Comparison of ENCODE assay signal across 8 mouse cellular contexts in genomic region chr16:35111143-35111620, GRCm38 (mm10). TPM values are rescaled to one million over a fixed set of nuclear protein-coding genes. Genes with fewer than 3 reads are reported as not detected.
A peak's percentile ranks its signal among the peaks of the same experiment; 100 is the strongest.
DNase-seq lines count a peak whose midpoint lies in the region; ATAC-seq and TF ChIP-seq lines count a peak whose summit lies in the region.

No protein-coding gene starts in this region.

- H3K4me3 ChIP-seq in kidney, postnatal 0 days (replicated peaks; ENCODE audit: low read depth, low read length): no peak overlapping the region
- H3K4me3 ChIP-seq in hindbrain, embryonic 10.5 days: no peak overlapping the region
- H3K4me3 ChIP-seq in midbrain, embryonic 13.5 days (replicated peaks): no peak overlapping the region

- peak; percentile 16 for DNase-seq in kidney, postnatal 0 days (ENCODE audit: low spot score)
- no peak for DNase-seq in kidney, postnatal 14 days
- DNase-seq in A20 (ENCODE audit: low read depth, low spot score) (peak; percentile 25), R1 (ENCODE audit: low read depth, low spot score) (peak; percentile 69)
- DNase-seq in hindbrain, embryonic 10.5 days (ENCODE audit: low spot score): peak; percentile 29
- DNase-seq in natural killer cell, adult 2 months (ENCODE audit: low spot score in 2 of 2): no peak
- DNase-seq in kidney, postnatal 25 days: no peak

- no peaks in the 10 kb centered on the region for H3K4me1 ChIP-seq in kidney, postnatal 0 days (replicated peaks; ENCODE audit: insufficient read depth, low read length)
- peaks cover 17% of the 10 kb centered on the region for H3K4me1 ChIP-seq in hindbrain, embryonic 10.5 days (replicated peaks)
- H3K4me1 ChIP-seq in midbrain, embryonic 13.5 days (replicated peaks): peaks cover 11% of the 10 kb centered on the region

- no peak overlapping the region for H3K27ac ChIP-seq in kidney, postnatal 0 days
- H3K27ac ChIP-seq in hindbrain, embryonic 10.5 days: peak overlapping the region; percentile 60
- H3K27ac ChIP-seq in midbrain, embryonic 13.5 days: peak overlapping the region; percentile 45

- no peak overlapping the region for H3K4me2 ChIP-seq in kidney, postnatal 0 days (ENCODE audit: low read length)
- peak overlapping the region; percentile 48; the same call in 1 of the 2 replicates for H3K4me2 ChIP-seq in midbrain, embryonic 13.5 days (replicated peaks)

- H3K9me3 ChIP-seq in kidney, postnatal 0 days (replicated peaks; ENCODE audit: low read length): no peaks in the 10 kb centered on the region
- no peaks in the 10 kb centered on the region for H3K9me3 ChIP-seq in hindbrain, embryonic 10.5 days
- H3K9me3 ChIP-seq in midbrain, embryonic 13.5 days: no peaks in the 10 kb centered on the region

- no peak overlapping the region for H3K9ac ChIP-seq in kidney, postnatal 0 days (ENCODE audit: low read depth, low read length)
- H3K9ac ChIP-seq in midbrain, embryonic 13.5 days (replicated peaks): no peak overlapping the region

- no peaks in the 10 kb centered on the region for H3K27me3 ChIP-seq in kidney, postnatal 0 days (ENCODE audit: insufficient read depth, low read length)
- no peaks in the 10 kb centered on the region for H3K27me3 ChIP-seq in hindbrain, embryonic 10.5 days (ENCODE audit: insufficient read depth, poor library complexity, severe bottlenecking)
- no peaks in the 10 kb centered on the region for H3K27me3 ChIP-seq in midbrain, embryonic 13.5 days

- no peaks in the 10 kb centered on the region for H3K36me3 ChIP-seq in kidney, postnatal 0 days (ENCODE audit: insufficient read depth, low read length)
- peaks cover 11% of the 10 kb centered on the region for H3K36me3 ChIP-seq in hindbrain, embryonic 10.5 days
- peaks cover 11% of the 10 kb centered on the region; the same call in 1 of the 2 replicates for H3K36me3 ChIP-seq in midbrain, embryonic 13.5 days

- no peak for ATAC-seq in kidney, postnatal 0 days (replicated peaks; ENCODE audit: low FRiP score, low read depth)
- peak; percentile 68 for ATAC-seq in midbrain, embryonic 13.5 days

- TF ChIP-seq CTCF in kidney, postnatal 0 days (IDR thresholded peaks at IDR 0.05; ENCODE audit: low read depth): peak; percentile 49

- WGBS in kidney, postnatal 0 days: 73% methylated on average over 8 of the region's 8 CpGs
- WGBS in hindbrain, embryonic 10.5 days: 63% methylated on average over 8 of the region's 8 CpGs
- 63% methylated on average over 8 of the region's 8 CpGs for WGBS in midbrain, embryonic 13.5 days

RNA-seq across cellular contexts. Expression of gene Adcy5, which starts 43.5 kb away (rescaled TPM):
- polyA plus RNA-seq in kidney, postnatal 0 days (2015; fragmentation: Nextera tagmentation; extraction: Ambion mirVana): 0.63 and 0.66 TPM in 2 replicates
- 0.80 and 1.9 TPM in 2 replicates for polyA plus RNA-seq in hindbrain, embryonic 10.5 days (2016; fragmentation: Nextera tagmentation; extraction: Ambion mirVana)
- polyA plus RNA-seq in midbrain, embryonic 13.5 days (2015; fragmentation: Nextera tagmentation; extraction: Ambion mirVana): 4.5 and 6.0 TPM in 2 replicates

Comparison
In these comparisons a context has a peak if more than half of its experiments do, and no peak if none do; other contexts are left out.
1. DNase-seq: peak in kidney, postnatal 0 days (single experiment), A20 (single experiment), R1 (single experiment) and hindbrain, embryonic 10.5 days (single experiment); none in kidney, postnatal 14 days (single experiment), natural killer cell, adult 2 months (0 of 2) and kidney, postnatal 25 days (0 of 2).